Mouse (Mus musculus): ENCODE measurements around the gene Lrrc36.

Gene Lrrc36

GRCm38 (mm10) chr8:105431743-105432515 is 18.6 kb downstream of the Lrrc36 start:
- no peak for DNase-seq (ENCODE audit: extremely low spot score, low spot score)

DNA sequence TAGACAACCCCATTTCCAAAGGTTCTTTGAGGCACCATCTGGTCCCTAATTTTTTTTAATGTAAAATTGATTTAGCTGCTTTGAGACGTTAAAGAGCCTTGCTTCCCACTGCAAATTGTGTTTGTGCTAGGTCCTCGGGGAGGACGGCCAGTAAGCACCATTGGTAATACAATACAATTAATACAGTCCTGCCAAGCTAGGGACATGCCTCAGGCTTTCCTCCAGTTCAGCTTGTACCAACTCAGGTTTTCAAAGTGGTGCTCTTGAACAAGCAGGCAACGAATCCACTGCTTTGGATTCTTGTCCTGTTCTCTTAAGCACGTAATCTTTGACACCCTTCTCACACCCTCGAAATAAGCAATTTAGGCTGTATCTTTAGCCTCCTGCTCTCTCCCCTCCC is 19.6 kb downstream of the Lrrc36 start:
- DNase-seq (ENCODE audit: extremely low spot score, low spot score) = no peak

DNA sequence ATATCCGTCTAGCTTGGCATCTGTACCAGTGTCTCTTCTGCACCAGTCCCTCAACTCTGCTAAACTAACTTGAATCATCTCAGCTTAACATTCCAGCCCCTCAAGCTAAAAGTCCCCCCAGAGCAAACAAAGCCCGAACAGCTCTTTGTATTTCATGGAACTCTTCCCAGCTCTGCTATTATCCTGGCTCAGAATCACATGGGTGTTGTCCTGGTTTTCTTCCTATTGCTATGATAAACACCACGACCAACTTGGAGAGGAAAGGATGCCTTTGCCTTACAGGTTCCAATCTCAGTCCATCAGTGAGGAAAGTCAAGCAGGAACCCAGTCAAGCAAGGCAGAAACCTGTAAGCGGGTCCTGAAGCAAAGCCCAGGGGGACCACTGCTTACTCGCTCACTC is 20.1 kb downstream of the Lrrc36 start:
- DNase-seq (ENCODE audit: extremely low spot score, low spot score) = no peak

GRCm38 (mm10) chr8:105434136-105434535 is 20.8 kb downstream of the Lrrc36 start:
- no peak for DNase-seq (ENCODE audit: extremely low spot score, low spot score)

DNA sequence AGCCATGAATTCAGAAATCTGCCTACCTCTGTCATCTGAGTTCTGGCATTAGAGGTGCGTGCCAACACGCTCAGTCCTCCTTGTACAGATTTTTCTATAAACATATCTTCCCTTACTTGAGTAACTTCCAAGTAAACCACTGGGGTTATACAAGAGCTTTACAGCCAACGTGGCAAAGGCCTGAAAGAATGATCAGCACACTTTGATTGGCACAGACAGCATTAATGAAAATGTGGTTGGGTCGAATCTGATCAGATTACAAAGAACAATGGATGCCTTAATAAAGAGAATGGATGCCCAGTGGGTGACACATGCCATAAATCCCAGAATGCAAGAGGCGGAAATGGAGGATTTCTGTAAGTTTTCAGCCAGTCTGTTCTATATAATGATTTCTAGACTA is 22.8 kb downstream of the Lrrc36 start:
- DNase-seq (ENCODE audit: extremely low spot score, low spot score) = no peak

GRCm38 (mm10) chr8:105437078-105437748 is 23.8 kb downstream of the Lrrc36 start:
- DNase-seq (ENCODE audit: extremely low spot score, low spot score) = no peak

DNA sequence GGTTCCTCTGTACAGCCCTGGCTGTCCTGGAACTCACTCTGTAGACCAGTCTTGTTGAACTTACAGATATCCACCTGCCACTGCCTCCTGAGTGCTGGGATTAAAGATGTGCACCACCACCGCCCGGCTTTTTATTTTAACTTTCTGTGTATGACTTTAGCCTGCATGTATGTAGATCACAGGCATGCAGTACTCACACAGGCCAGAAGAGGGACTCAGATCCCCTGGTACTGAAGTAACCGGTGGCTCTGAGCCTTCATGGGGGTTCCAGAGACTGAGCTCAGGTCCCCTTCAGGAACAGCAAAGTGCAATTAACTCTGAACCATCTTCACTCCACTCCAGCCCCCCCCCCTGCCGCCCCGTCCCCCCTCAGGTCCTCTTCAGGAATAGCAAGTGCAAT is 25.5 kb downstream of the Lrrc36 start:
- DNase-seq (ENCODE audit: extremely low spot score, low spot score) = peak; percentile 45

- peak; percentile 83 for DNase-seq (ENCODE audit: extremely low spot score, low spot score)
Measured at GRCm38 (mm10) chr8:105441433-105441832, 28.1 kb downstream of the Lrrc36 start.

DNA sequence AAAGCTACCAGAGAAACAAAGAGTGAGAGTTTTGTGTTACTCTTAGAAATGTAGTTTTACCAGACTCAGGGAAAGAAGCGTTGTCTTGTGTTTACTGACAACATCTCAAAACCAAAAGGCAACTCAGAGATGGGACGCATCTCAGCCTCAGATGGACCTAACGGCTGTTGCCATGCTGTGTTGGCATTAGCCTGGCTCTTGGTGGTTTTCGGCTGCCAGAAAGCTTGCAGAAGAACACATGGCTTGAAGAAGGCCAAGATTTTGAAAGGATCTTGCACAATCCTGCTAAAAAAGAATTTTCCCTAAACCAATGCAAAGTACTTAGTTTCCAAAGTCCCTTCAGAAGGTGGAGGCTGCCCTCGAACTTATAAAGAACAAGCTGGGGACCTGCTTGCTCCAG is 29.3 kb downstream of the Lrrc36 start:
- DNase-seq (ENCODE audit: extremely low spot score, low spot score) = no peak

- DNase-seq (ENCODE audit: extremely low spot score, low spot score) = peak; percentile 47
Measured at GRCm38 (mm10) chr8:105445296-105446126, 32.1 kb downstream of the Lrrc36 start.

GRCm38 (mm10) chr8:105446127-105446552 is 32.8 kb downstream of the Lrrc36 start:
- peak; percentile 55 for DNase-seq (ENCODE audit: extremely low spot score, low spot score)

GRCm38 (mm10) chr8:105448188-105448587 is 34.8 kb downstream of the Lrrc36 start:
- DNase-seq (ENCODE audit: extremely low spot score, low spot score) = no peak

DNA sequence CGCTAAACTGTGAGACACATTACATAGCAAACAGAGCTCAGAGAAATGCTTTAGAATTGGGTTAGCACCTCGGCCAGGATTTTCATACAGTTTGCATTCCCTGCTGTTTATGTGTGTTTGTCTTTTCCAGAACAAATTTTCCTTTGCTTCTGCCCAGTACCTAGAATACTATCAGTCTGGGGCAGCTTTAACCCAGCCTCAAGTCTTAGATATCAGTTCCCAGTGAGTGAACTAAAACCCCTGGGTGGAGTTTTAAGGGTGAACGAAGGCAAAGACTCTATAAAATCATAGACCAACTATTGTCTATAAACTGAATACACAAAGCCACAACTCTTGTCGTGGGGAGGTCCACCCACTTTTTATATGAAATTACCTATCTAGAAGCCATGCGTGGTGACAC is 35.2 kb downstream of the Lrrc36 start:
- DNase-seq (ENCODE audit: extremely low spot score, low spot score) = no peak

GRCm38 (mm10) chr8:105450977-105451376 is 37.6 kb downstream of the Lrrc36 start:
- DNase-seq (ENCODE audit: extremely low spot score, low spot score) = no peak

DNA sequence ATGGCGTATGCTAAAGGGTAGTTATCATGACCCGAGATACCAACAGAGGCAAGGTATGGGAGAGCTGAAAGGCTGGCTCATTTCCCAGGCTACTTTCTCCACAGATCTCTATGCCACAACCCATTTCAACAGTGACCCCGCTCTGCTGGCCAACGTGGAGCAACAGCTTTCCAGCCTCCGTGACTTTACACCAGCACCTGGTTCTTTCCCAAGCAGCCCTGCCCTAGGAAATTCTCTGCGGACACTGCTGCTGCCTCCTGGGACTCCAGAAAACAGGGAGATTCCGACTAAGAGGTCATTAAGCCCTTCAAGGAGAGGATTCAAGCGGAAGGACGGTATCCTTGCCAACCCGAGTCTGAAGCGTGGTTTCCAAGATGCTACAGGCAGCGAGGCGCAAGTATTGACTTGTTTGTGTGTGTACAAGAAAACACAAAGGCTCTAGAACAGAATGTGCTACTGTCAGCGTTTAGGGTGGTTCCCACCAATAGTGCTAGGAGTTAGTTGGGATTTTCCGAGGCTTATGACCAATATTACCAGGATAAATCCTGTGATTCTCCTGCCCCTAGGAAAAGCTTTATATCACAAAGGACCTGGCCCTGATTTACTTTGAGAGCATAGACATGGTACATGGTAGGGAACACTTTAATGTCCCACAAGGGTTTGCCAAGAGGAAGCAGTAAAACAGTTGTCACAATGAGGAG is 38.7 kb downstream of the Lrrc36 start:
- DNase-seq (ENCODE audit: extremely low spot score, low spot score) = no peak

GRCm38 (mm10) chr8:105453296-105453695 is 39.9 kb downstream of the Lrrc36 start:
- no peak for DNase-seq (ENCODE audit: extremely low spot score, low spot score)

- DNase-seq (ENCODE audit: extremely low spot score, low spot score) = no peak
Measured at GRCm38 (mm10) chr8:105454088-105454487, 40.7 kb downstream of the Lrrc36 start.

- no peak for DNase-seq (ENCODE audit: extremely low spot score, low spot score)
Measured at GRCm38 (mm10) chr8:105455218-105455617, 41.8 kb downstream of the Lrrc36 start.

GRCm38 (mm10) chr8:105461085-105461803 is 47.9 kb downstream of the Lrrc36 start:
- no peak for DNase-seq (ENCODE audit: extremely low spot score, low spot score)

DNA sequence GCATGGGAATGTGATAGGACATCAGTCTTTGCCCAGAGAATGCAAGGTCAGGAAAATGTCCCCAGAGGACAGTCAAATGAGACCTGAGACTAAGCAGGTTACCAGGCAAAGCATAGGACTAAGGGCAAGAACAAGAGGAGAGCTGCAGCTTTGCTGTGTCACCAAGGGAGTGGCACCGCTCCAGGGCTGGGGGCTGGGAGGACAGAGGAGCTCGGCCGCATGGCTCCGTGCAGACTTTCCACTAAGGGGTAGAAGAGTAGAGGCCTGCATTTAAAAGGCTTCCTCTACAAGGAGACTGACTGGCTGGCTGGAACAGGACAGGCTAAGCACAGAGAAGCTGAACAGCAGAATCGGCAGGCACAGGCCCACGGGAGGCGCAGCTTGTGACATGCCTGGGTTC is 51.2 kb downstream of the Lrrc36 start:
- DNase-seq (ENCODE audit: extremely low spot score, low spot score) = no peak

DNA sequence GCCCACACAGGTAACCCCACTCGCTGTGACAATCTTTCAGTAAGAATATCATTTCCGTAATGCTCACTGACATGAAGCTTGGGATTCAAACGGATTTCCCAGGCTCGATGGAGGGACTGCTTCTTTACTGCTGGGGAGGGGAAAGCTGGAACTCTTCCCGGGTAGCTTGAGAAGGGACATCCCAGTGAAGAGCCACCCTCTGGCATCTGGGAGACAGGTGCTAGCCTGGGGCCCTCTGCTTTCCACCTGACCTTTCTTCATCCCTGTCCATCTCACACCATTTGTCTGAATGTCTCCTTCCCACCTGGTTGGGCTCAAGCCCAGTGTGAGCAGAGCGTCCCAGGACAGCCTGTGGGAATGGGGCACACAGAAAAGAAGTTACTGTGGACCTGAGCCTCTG is 52.9 kb downstream of the Lrrc36 start:
- DNase-seq (ENCODE audit: extremely low spot score, low spot score) = no peak

Data from neural tube, embryonic 10.5 days (tissue).